Mouse (Mus musculus) brain, adult 10 weeks (tissue): ENCODE results near the gene Polr2h. TPM values are rescaled to one million over a fixed set of nuclear protein-coding genes. Genes with fewer than 3 reads are reported as not detected.

Source experiments
- polyA plus RNA-seq: library from polyadenylated mRNA; stranded (reverse); fragments of 350-450 nt; fragmentation: Illumina TruSeq; extraction: RNeasy Lipid Tissue Mini Kit (QIAGEN cat#74804); gene quantifications from one replicate; pipeline ENCODE4 v1.2.3, GENCODE M21; 2015; ENCODE audit warnings: low read depth, low replicate concordance

Polr2h gene
- polyA plus RNA-seq = 57.7 TPM

DNA sequence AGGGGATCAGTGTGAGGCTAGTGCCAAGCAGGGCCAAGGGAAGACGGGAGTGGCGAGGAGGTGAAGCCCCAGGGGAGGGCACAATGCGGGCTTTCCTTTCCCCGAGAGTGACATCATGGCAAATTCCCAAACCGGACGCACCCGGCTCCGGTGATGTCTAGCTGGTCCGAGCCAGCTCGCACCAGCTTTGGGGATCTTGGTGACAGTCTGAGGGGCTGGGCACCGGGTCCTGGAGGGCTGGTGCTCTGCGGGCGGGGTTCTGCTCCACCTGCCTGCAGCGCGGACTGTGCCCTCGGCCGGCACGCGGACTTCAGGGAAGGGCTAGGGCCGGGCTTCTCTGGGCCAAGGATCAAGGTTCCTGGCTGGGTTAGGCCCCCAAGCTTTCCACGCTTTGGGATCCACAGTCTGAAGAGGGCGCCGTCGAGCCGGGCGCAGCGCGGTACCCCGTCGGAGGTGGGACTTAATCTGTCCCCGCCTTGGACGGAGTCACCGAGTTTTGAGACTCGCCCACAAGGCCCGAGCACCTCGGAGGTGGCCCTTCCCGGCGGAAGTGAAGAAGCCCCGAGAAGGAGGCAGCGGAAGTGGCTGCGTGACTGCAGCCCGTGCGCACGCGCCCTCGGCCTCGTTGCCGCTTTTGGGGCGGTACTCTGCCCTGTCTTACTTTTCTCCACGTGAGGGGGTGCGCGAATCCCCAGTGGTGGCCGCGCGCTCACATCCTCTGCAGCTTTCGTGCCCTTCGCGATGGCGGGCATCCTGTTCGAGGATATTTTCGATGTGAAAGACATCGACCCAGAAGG is at the start of gene Polr2h, which contains the start of gene Clcn2:
Gene Polr2h, plus strand, starts transcription at position 485 of the 797 bp plus-strand sequence.
Gene Clcn2, minus strand, starts transcription at position 566 of the 797 bp plus-strand sequence.

DNA sequence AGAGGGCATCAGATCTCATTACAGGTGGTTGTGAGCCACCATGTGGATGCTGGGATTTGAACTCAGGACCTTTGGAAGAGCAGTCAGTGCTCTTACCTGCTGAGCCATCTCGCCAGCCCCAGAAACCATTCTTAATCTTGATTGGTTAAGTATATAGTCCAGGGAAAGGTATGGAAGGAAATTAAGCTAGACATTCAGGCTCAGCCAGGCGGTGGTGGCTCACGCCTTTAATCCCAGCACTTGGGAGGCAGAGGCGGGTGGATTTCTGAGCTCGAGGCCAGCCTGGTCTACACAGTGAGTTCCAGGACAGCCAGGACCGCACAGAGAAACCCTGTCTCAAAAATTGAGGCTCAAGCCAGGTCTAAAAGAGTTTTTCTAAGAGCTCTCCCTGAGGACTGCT is 49.5 kb upstream of the Polr2h start, which contains the start of gene Eif4g1:
Gene Eif4g1, plus strand, starts transcription at position 301 of the 400 bp plus-strand sequence.

GRCm38 (mm10) chr16:20693111-20693701 is 24.3 kb upstream of the Polr2h start, which contains the start of gene Fam131a:
Fam131a (plus strand) TSS chr16:20693241.

DNA sequence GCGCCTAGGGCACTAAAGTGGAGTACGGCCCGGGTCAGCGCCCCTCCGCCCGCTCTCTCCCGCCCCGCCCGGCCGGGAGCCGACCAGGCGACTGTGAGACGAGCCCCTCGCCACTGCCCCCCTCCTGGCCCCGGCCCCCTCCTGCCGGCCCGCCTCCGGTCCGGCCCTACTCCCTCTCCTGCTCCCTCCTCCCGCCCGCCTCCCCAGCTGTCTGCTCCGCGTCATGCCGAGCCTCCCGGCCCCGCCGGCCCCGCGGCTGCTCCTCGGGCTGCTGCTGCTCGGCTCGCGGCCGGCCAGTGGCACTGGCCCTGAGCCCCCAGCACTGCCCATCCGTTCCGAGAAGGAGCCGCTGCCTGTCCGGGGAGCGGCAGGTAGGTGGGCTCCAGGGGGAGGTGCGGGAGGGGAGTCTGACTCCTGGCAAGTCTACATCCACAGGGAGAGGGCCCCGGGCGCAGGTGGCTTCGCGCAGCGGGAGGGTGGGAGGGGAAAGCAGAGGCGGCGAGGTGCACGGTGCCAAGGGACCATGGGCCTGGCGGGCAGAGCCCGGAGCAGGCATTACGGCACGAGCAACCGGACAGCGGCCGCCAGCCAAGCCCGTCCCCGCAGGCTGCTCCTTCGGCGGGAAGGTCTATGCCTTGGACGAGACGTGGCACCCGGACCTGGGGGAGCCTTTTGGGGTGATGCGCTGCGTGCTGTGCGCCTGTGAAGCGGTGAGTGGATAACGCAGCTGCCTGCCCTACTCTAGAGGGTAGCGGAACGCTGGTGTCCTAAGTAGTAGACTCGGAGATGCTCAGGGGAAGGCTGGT is 15.7 kb downstream of the Polr2h start, which contains the start of gene Chrd:
Gene Chrd, plus strand, starts transcription at position 203 of the 806 bp plus-strand sequence.

GRCm38 (mm10) chr16:20733731-20734730 is 16.6 kb downstream of the Polr2h start, which contains the start of gene Thpo:
Thpo (minus strand) TSS chr16:20734511.

Other genes with a start within 250 kb of the Polr2h start
- 62.9 TPM for gene Eif2b5, start 218.8 kb upstream of the Polr2h start, polyA plus RNA-seq
- 31.9 TPM for gene Dvl3, start 200.7 kb upstream of the Polr2h start, polyA plus RNA-seq
- 970 TPM for gene Ap2m1, start 182.2 kb upstream of the Polr2h start, polyA plus RNA-seq
- gene Abcf3, start 169.1 kb upstream of the Polr2h start, polyA plus RNA-seq = 67.5 TPM
- gene Vwa5b2, start 128.2 kb upstream of the Polr2h start, polyA plus RNA-seq = 49.4 TPM
- gene Eef1akmt4, start 106.1 kb upstream of the Polr2h start, polyA plus RNA-seq = 4.5 TPM
- not detected for gene Gm49333, start 106.1 kb upstream of the Polr2h start, polyA plus RNA-seq
- 15.7 TPM for gene Alg3, start 105.9 kb upstream of the Polr2h start, polyA plus RNA-seq
- gene Camk2n2, start 96.4 kb upstream of the Polr2h start, polyA plus RNA-seq = 153 TPM
- 29.4 TPM for gene Ece2, start 87.8 kb upstream of the Polr2h start, polyA plus RNA-seq
- gene Psmd2, start 66.0 kb upstream of the Polr2h start, polyA plus RNA-seq = 171 TPM
- gene Eif4g1, start 49.4 kb upstream of the Polr2h start, polyA plus RNA-seq = 134 TPM
- gene Fam131a, start 24.4 kb upstream of the Polr2h start, polyA plus RNA-seq = 314 TPM
- gene Clcn2, start 81 bp downstream of the Polr2h start, polyA plus RNA-seq = 55.2 TPM
- 30.4 TPM for gene Chrd, start 15.5 kb downstream of the Polr2h start, polyA plus RNA-seq
- gene Thpo, start 16.8 kb downstream of the Polr2h start, polyA plus RNA-seq = 6.0 TPM